Mouse (Mus musculus): ENCODE results near the gene Xab2. TPM values are rescaled to one million over a fixed set of nuclear protein-coding genes. Genes with fewer than 3 reads are reported as not detected.
A peak's percentile ranks its signal among the peaks of the same experiment; 100 is the strongest.

Xab2 gene
- 8.8 and 12.3 TPM in 2 replicates for total RNA-seq (2015; ENCODE audit: low replicate concordance)
- total RNA-seq (2017; ENCODE audit: low replicate concordance), result 30.6 and 36.8 TPM in 2 replicates

GRCm38 (mm10) chr8:3621199-3621970 is at the start of gene Xab2, which contains the start of gene Pet100:
Gene Xab2, minus strand, starts transcription at chr8:3621316.
Gene Pet100, plus strand, starts transcription at chr8:3621548.
- ATAC-seq (replicated peaks; ENCODE audit: low FRiP score, poor library complexity, severe bottlenecking), result peak; percentile 91

- ATAC-seq (replicated peaks; ENCODE audit: low FRiP score, poor library complexity, severe bottlenecking), result no peak
These were observed 49.3 kb upstream of the Xab2 start for GRCm38 (mm10) chr8:3670388-3670787.

GRCm38 (mm10) chr8:3665507-3665906 is 44.4 kb upstream of the Xab2 start, which contains the start of gene Mcemp1:
Gene Mcemp1, plus strand, starts transcription at chr8:3665754.
- no peak for ATAC-seq (replicated peaks; ENCODE audit: low FRiP score, poor library complexity, severe bottlenecking)

GRCm38 (mm10) chr8:3664405-3664804 is 43.3 kb upstream of the Xab2 start:
- ATAC-seq (replicated peaks; ENCODE audit: low FRiP score, poor library complexity, severe bottlenecking), result no peak

GRCm38 (mm10) chr8:3660889-3661288 is 39.8 kb upstream of the Xab2 start:
- ATAC-seq (replicated peaks; ENCODE audit: low FRiP score, poor library complexity, severe bottlenecking), result no peak

- ATAC-seq (replicated peaks; ENCODE audit: low FRiP score, poor library complexity, severe bottlenecking), result no peak
These were observed 35.7 kb upstream of the Xab2 start for GRCm38 (mm10) chr8:3656725-3657381.

GRCm38 (mm10) chr8:3655526-3655925 is 34.4 kb upstream of the Xab2 start, which contains the start of gene Retn:
Gene Retn, plus strand, starts transcription at chr8:3655770.
- no peak for ATAC-seq (replicated peaks; ENCODE audit: low FRiP score, poor library complexity, severe bottlenecking)

- ATAC-seq (replicated peaks; ENCODE audit: low FRiP score, poor library complexity, severe bottlenecking), result no peak
These were observed 33.8 kb upstream of the Xab2 start for GRCm38 (mm10) chr8:3654726-3655508.

GRCm38 (mm10) chr8:3652845-3653244 is 31.7 kb upstream of the Xab2 start:
- no peak for ATAC-seq (replicated peaks; ENCODE audit: low FRiP score, poor library complexity, severe bottlenecking)

GRCm38 (mm10) chr8:3648990-3649389 is 27.9 kb upstream of the Xab2 start:
- no peak for ATAC-seq (replicated peaks; ENCODE audit: low FRiP score, poor library complexity, severe bottlenecking)

- ATAC-seq (replicated peaks; ENCODE audit: low FRiP score, poor library complexity, severe bottlenecking), result no peak
These were observed 27.2 kb upstream of the Xab2 start for GRCm38 (mm10) chr8:3648268-3648667.

GRCm38 (mm10) chr8:3647561-3647960 is 26.4 kb upstream of the Xab2 start:
- no peak for ATAC-seq (replicated peaks; ENCODE audit: low FRiP score, poor library complexity, severe bottlenecking)

- ATAC-seq (replicated peaks; ENCODE audit: low FRiP score, poor library complexity, severe bottlenecking), result no peak
These were observed 25.9 kb upstream of the Xab2 start for GRCm38 (mm10) chr8:3646824-3647531.

GRCm38 (mm10) chr8:3645804-3646203 is 24.7 kb upstream of the Xab2 start:
- ATAC-seq (replicated peaks; ENCODE audit: low FRiP score, poor library complexity, severe bottlenecking), result peak; percentile 81

- no peak for ATAC-seq (replicated peaks; ENCODE audit: low FRiP score, poor library complexity, severe bottlenecking)
These were observed 10.4 kb upstream of the Xab2 start for GRCm38 (mm10) chr8:3631478-3631875.

- peak; percentile 97 for ATAC-seq (replicated peaks; ENCODE audit: low FRiP score, poor library complexity, severe bottlenecking)
These were observed 9.7 kb upstream of the Xab2 start, which contains the start of gene Stxbp2 for GRCm38 (mm10) chr8:3630647-3631477. Gene Stxbp2, plus strand, starts transcription at chr8:3630955.

- no peak for ATAC-seq (replicated peaks; ENCODE audit: low FRiP score, poor library complexity, severe bottlenecking)
These were observed 6.9 kb upstream of the Xab2 start for GRCm38 (mm10) chr8:3628014-3628413.

GRCm38 (mm10) chr8:3626971-3627370 is 5.9 kb upstream of the Xab2 start:
- no peak for ATAC-seq (replicated peaks; ENCODE audit: low FRiP score, poor library complexity, severe bottlenecking)

GRCm38 (mm10) chr8:3625445-3625844 is 4.3 kb upstream of the Xab2 start, which contains the start of gene Pcp2:
Gene Pcp2, minus strand, starts transcription at chr8:3625545.
- ATAC-seq (replicated peaks; ENCODE audit: low FRiP score, poor library complexity, severe bottlenecking), result no peak

Measured in erythroid progenitor cell, adult 5-6 weeks (primary cell).